Comparison of ENCODE assay signal across 32 mouse cellular contexts in genomic region chr2:74677106-74677505, GRCm38 (mm10). TPM values are rescaled to one million over a fixed set of nuclear protein-coding genes. Genes with fewer than 3 reads are reported as not detected.
DNase-seq lines count a peak whose midpoint lies in the region; ATAC-seq lines count a peak whose summit lies in the region.
"Had no signal": no experiment of that assay in that cellular context is flagged by ENCODE, and none has a peak within 500 bp of the region (broad histone marks: within the 10 kb centered on the region; RNA-seq: fewer than 3 reads in every experiment).

No protein-coding gene starts in this region.

- H3K4me2 ChIP-seq in hindbrain, embryonic 14.5 days (replicated peaks) = no peak overlapping the region
- H3K4me2 ChIP-seq in midbrain, embryonic 14.5 days (ENCODE audit: low read length) = no peak overlapping the region
- peak overlapping the region; percentile 47 for H3K4me2 ChIP-seq in limb, embryonic 11.5 days (ENCODE audit: low read depth, severe bottlenecking)
- peak overlapping the region; percentile 65 for H3K4me2 ChIP-seq in limb, embryonic 15.5 days
- H3K4me2 ChIP-seq: embryonic facial prominence, embryonic 13.5 days; forebrain, embryonic 15.5 days; heart, embryonic 11.5 days; hindbrain, embryonic 13.5 days; liver, embryonic 11.5 days; lung, embryonic 15.5 days; midbrain, embryonic 13.5 days; stomach, embryonic 15.5 days had no signal

- peak; percentile 36 for DNase-seq in hindbrain, embryonic 10.5 days (ENCODE audit: low spot score)
- DNase-seq in hindbrain, embryonic 14.5 days (ENCODE audit: low spot score) = no peak
- DNase-seq in midbrain, embryonic 10.5 days (ENCODE audit: low spot score) = peak; percentile 21
- DNase-seq in midbrain, embryonic 14.5 days = no peak
- peak; percentile 49 for DNase-seq in limb, embryonic 11.5 days (ENCODE audit: low spot score)
- DNase-seq in spleen, postnatal 14 days (ENCODE audit: low spot score in 2 of 2) = no peak
- DNase-seq: adrenal gland, postnatal 25 days; cerebellum, adult 11-12 months; cerebellum, adult 9-11 months; embryo, embryonic 11 days; heart, postnatal 36 days; kidney, adult 18-20 months; kidney, postnatal 36 days; thymus, postnatal 14 days had no signal

- 16% methylated on average over 2 of the region's 2 CpGs for WGBS in hindbrain, embryonic 10.5 days
- WGBS in hindbrain, embryonic 14.5 days = 6% methylated on average over 2 of the region's 2 CpGs
- WGBS in midbrain, embryonic 10.5 days = 9% methylated on average over 2 of the region's 2 CpGs
- WGBS in midbrain, embryonic 14.5 days = 9% methylated on average over 2 of the region's 2 CpGs
- WGBS in limb, embryonic 11.5 days = 17% methylated on average over 2 of the region's 2 CpGs
- WGBS in limb, embryonic 15.5 days = 25% methylated on average over 2 of the region's 2 CpGs

- ATAC-seq in hindbrain, embryonic 14.5 days (ENCODE audit: low FRiP score) = no peak
- no peak for ATAC-seq in midbrain, embryonic 14.5 days (ENCODE audit: low FRiP score, low TSS enrichment)
- ATAC-seq in limb, embryonic 11.5 days (ENCODE audit: insufficient number of reproducible peaks, low FRiP score, low TSS enrichment, low read depth) = no peak
- ATAC-seq in limb, embryonic 15.5 days (ENCODE audit: insufficient number of reproducible peaks, low FRiP score, low TSS enrichment, low read depth) = no peak
- ATAC-seq: CD4-positive, CD25-positive, alpha-beta regulatory T cell, adult 4 months; forebrain, embryonic 15.5 days; midbrain, embryonic 13.5 days had no signal

- H3K27me3 ChIP-seq in hindbrain, embryonic 10.5 days (ENCODE audit: insufficient read depth, poor library complexity, severe bottlenecking) = peaks cover 100% of the 10 kb centered on the region
- H3K27me3 ChIP-seq in hindbrain, embryonic 14.5 days (ENCODE audit: control insufficient read depth, insufficient read depth, low read length) = peaks cover 100% of the 10 kb centered on the region
- peaks cover 100% of the 10 kb centered on the region for H3K27me3 ChIP-seq in midbrain, embryonic 10.5 days (ENCODE audit: low read depth, poor library complexity, severe bottlenecking)
- peaks cover 99% of the 10 kb centered on the region for H3K27me3 ChIP-seq in midbrain, embryonic 14.5 days (ENCODE audit: control insufficient read depth, insufficient read depth, low read length)
- peaks cover 24% of the 10 kb centered on the region for H3K27me3 ChIP-seq in limb, embryonic 11.5 days (ENCODE audit: control insufficient read depth, insufficient read depth, low read length)
- H3K27me3 ChIP-seq in limb, embryonic 15.5 days = peaks cover 86% of the 10 kb centered on the region

- no peaks in the 10 kb centered on the region for H3K36me3 ChIP-seq in hindbrain, embryonic 10.5 days
- H3K36me3 ChIP-seq in hindbrain, embryonic 14.5 days (replicated peaks; ENCODE audit: control insufficient read depth, insufficient read depth) = no peaks in the 10 kb centered on the region
- H3K36me3 ChIP-seq in midbrain, embryonic 10.5 days = no peaks in the 10 kb centered on the region
- no peaks in the 10 kb centered on the region for H3K36me3 ChIP-seq in midbrain, embryonic 14.5 days (ENCODE audit: control insufficient read depth, insufficient read depth, low read length)
- H3K36me3 ChIP-seq in limb, embryonic 11.5 days (ENCODE audit: control insufficient read depth, insufficient read depth, low read length) = no peaks in the 10 kb centered on the region
- no peaks in the 10 kb centered on the region for H3K36me3 ChIP-seq in limb, embryonic 15.5 days
- H3K36me3 ChIP-seq: embryonic facial prominence, embryonic 13.5 days; forebrain, embryonic 10.5 days; forebrain, embryonic 15.5 days; hindbrain, embryonic 13.5 days; lung, embryonic 15.5 days; midbrain, embryonic 13.5 days; stomach, embryonic 15.5 days had no signal

- no peak overlapping the region for H3K4me3 ChIP-seq in hindbrain, embryonic 10.5 days
- no peak overlapping the region for H3K4me3 ChIP-seq in hindbrain, embryonic 14.5 days (replicated peaks; ENCODE audit: low read length)
- H3K4me3 ChIP-seq in midbrain, embryonic 10.5 days = no peak overlapping the region
- no peak overlapping the region for H3K4me3 ChIP-seq in midbrain, embryonic 14.5 days (replicated peaks; ENCODE audit: low read depth, low read length)
- peak overlapping the region; percentile 52 for H3K4me3 ChIP-seq in limb, embryonic 11.5 days (ENCODE audit: low read depth, low read length)
- peak overlapping the region; percentile 45 for H3K4me3 ChIP-seq in limb, embryonic 15.5 days
- H3K4me3 ChIP-seq: embryonic facial prominence, embryonic 13.5 days; forebrain, embryonic 10.5 days; forebrain, embryonic 15.5 days; hindbrain, embryonic 13.5 days; layer of hippocampus, adult 2 months; left cerebral cortex, adult 2 months; lung, embryonic 15.5 days; megakaryocyte, embryonic 14.5 days; midbrain, embryonic 13.5 days; stomach, embryonic 15.5 days had no signal

- H3K27ac ChIP-seq in hindbrain, embryonic 10.5 days = no peak overlapping the region
- H3K27ac ChIP-seq in hindbrain, embryonic 14.5 days = no peak overlapping the region
- H3K27ac ChIP-seq in midbrain, embryonic 10.5 days (replicated peaks) = no peak overlapping the region
- no peak overlapping the region for H3K27ac ChIP-seq in midbrain, embryonic 14.5 days (replicated peaks; ENCODE audit: low read depth, low read length)
- 0 out of 2 replicates have a peak overlapping the region, but pooled peaks have one; percentile 48 for H3K27ac ChIP-seq in limb, embryonic 11.5 days (replicated peaks; ENCODE audit: low read depth, low read length)
- peak overlapping the region; percentile 92 for H3K27ac ChIP-seq in limb, embryonic 15.5 days
- H3K27ac ChIP-seq: embryonic facial prominence, embryonic 13.5 days; forebrain, embryonic 10.5 days; forebrain, embryonic 15.5 days; hindbrain, embryonic 13.5 days; layer of hippocampus, adult 2 months; left cerebral cortex, adult 2 months; lung, embryonic 15.5 days; midbrain, embryonic 13.5 days; stomach, embryonic 15.5 days had no signal

- no peak overlapping the region for H3K9ac ChIP-seq in hindbrain, embryonic 14.5 days
- H3K9ac ChIP-seq in midbrain, embryonic 14.5 days (replicated peaks; ENCODE audit: low read length) = no peak overlapping the region
- peak overlapping the region; percentile 90 for H3K9ac ChIP-seq in limb, embryonic 11.5 days (ENCODE audit: low read length)
- H3K9ac ChIP-seq in limb, embryonic 15.5 days = 0 out of 2 replicates have a peak overlapping the region, but pooled peaks have one; percentile 10
- H3K9ac ChIP-seq: embryonic facial prominence, embryonic 13.5 days; forebrain, embryonic 15.5 days; hindbrain, embryonic 13.5 days; lung, embryonic 15.5 days; midbrain, embryonic 13.5 days; stomach, embryonic 15.5 days had no signal

- H3K4me1 ChIP-seq in hindbrain, embryonic 10.5 days (replicated peaks) = peaks cover 16% of the 10 kb centered on the region
- H3K4me1 ChIP-seq in hindbrain, embryonic 14.5 days (replicated peaks; ENCODE audit: control insufficient read depth, insufficient read depth, low read length) = no peaks in the 10 kb centered on the region; the same call in 1 of the 2 replicates
- H3K4me1 ChIP-seq in midbrain, embryonic 10.5 days = peaks cover 16% of the 10 kb centered on the region
- no peaks in the 10 kb centered on the region for H3K4me1 ChIP-seq in midbrain, embryonic 14.5 days (ENCODE audit: control insufficient read depth, insufficient read depth, low read length)
- peaks cover 24% of the 10 kb centered on the region for H3K4me1 ChIP-seq in limb, embryonic 11.5 days (ENCODE audit: control insufficient read depth, insufficient read depth, low read length)
- H3K4me1 ChIP-seq in limb, embryonic 15.5 days = peaks cover 45% of the 10 kb centered on the region

- H3K9me3 ChIP-seq in hindbrain, embryonic 10.5 days = no peaks in the 10 kb centered on the region
- no peaks in the 10 kb centered on the region for H3K9me3 ChIP-seq in hindbrain, embryonic 14.5 days (ENCODE audit: control insufficient read depth, low read length)
- H3K9me3 ChIP-seq in midbrain, embryonic 10.5 days (replicated peaks) = no peaks in the 10 kb centered on the region
- no peaks in the 10 kb centered on the region for H3K9me3 ChIP-seq in midbrain, embryonic 14.5 days (ENCODE audit: control insufficient read depth, low read length)
- no peaks in the 10 kb centered on the region for H3K9me3 ChIP-seq in limb, embryonic 11.5 days (ENCODE audit: control insufficient read depth, low read length)
- no peaks in the 10 kb centered on the region for H3K9me3 ChIP-seq in limb, embryonic 15.5 days
- H3K9me3 ChIP-seq: embryonic facial prominence, embryonic 13.5 days; forebrain, embryonic 10.5 days; forebrain, embryonic 15.5 days; hindbrain, embryonic 13.5 days; lung, embryonic 15.5 days; midbrain, embryonic 13.5 days; stomach, embryonic 15.5 days had no signal

RNA-seq across cellular contexts. Expression of gene Hoxd11, which starts 2.3 kb away (rescaled TPM):
- polyA plus RNA-seq in hindbrain, embryonic 10.5 days (2016; fragmentation: Nextera tagmentation; extraction: Ambion mirVana) = not detected in 2 replicates
- not detected in 2 replicates for polyA plus RNA-seq in hindbrain, embryonic 14.5 days (2014; fragmentation: Nextera tagmentation; extraction: Ambion mirVana)
- not detected in 2 replicates for polyA plus RNA-seq in midbrain, embryonic 10.5 days (2016; fragmentation: Nextera tagmentation; extraction: Ambion mirVana)
- not detected in 2 replicates for polyA plus RNA-seq in midbrain, embryonic 14.5 days (2014; fragmentation: Nextera tagmentation; extraction: Ambion mirVana)
- polyA plus RNA-seq in limb, embryonic 11.5 days (2014; fragmentation: Nextera tagmentation; extraction: Ambion mirVana) = 59.6 and 64.4 TPM in 2 replicates
- 7.1 and 10.3 TPM in 2 replicates for polyA plus RNA-seq in limb, embryonic 15.5 days (2015; fragmentation: Nextera tagmentation; extraction: Ambion mirVana)
- polyA plus RNA-seq: CD4-positive, CD25-positive, alpha-beta regulatory T cell, adult 4 months; embryonic facial prominence, embryonic 13.5 days; forebrain, embryonic 10.5 days; forebrain, embryonic 15.5 days; frontal cortex, adult 2 months; heart, embryonic 11.5 days; heart, embryonic 16.5 days; hindbrain, embryonic 13.5 days; liver, embryonic 16.5 days; lung, embryonic 15.5 days; midbrain, embryonic 13.5 days; small intestine, adult 2 months had no signal

RNA-seq across cellular contexts. Expression of gene Hoxd12, which starts 2.3 kb away (rescaled TPM):
- not detected in 2 replicates for polyA plus RNA-seq in hindbrain, embryonic 10.5 days (2016; fragmentation: Nextera tagmentation; extraction: Ambion mirVana)
- polyA plus RNA-seq in hindbrain, embryonic 14.5 days (2014; fragmentation: Nextera tagmentation; extraction: Ambion mirVana) = not detected in 2 replicates
- not detected in 2 replicates for polyA plus RNA-seq in midbrain, embryonic 10.5 days (2016; fragmentation: Nextera tagmentation; extraction: Ambion mirVana)
- not detected in 2 replicates for polyA plus RNA-seq in midbrain, embryonic 14.5 days (2014; fragmentation: Nextera tagmentation; extraction: Ambion mirVana)
- 80.7 and 82.2 TPM in 2 replicates for polyA plus RNA-seq in limb, embryonic 11.5 days (2014; fragmentation: Nextera tagmentation; extraction: Ambion mirVana)
- 27.0 and 30.6 TPM in 2 replicates for polyA plus RNA-seq in limb, embryonic 15.5 days (2015; fragmentation: Nextera tagmentation; extraction: Ambion mirVana)
- polyA plus RNA-seq: CD4-positive, CD25-positive, alpha-beta regulatory T cell, adult 4 months; embryonic facial prominence, embryonic 13.5 days; forebrain, embryonic 10.5 days; forebrain, embryonic 15.5 days; frontal cortex, adult 2 months; heart, embryonic 11.5 days; heart, embryonic 16.5 days; hindbrain, embryonic 13.5 days; liver, embryonic 16.5 days; lung, embryonic 15.5 days; midbrain, embryonic 13.5 days; small intestine, adult 2 months had no signal

RNA-seq across cellular contexts. Expression of gene Hoxd13, which starts 9.0 kb away (rescaled TPM):
- polyA plus RNA-seq in hindbrain, embryonic 10.5 days (2016; fragmentation: Nextera tagmentation; extraction: Ambion mirVana) = not detected in 2 replicates
- polyA plus RNA-seq in hindbrain, embryonic 14.5 days (2014; fragmentation: Nextera tagmentation; extraction: Ambion mirVana) = 0.08 TPM in 1 of 2 replicates, not detected in the other
- 0.05 TPM in 1 of 2 replicates, not detected in the other for polyA plus RNA-seq in midbrain, embryonic 10.5 days (2016; fragmentation: Nextera tagmentation; extraction: Ambion mirVana)
- polyA plus RNA-seq in midbrain, embryonic 14.5 days (2014; fragmentation: Nextera tagmentation; extraction: Ambion mirVana) = 0.11 TPM in 1 of 2 replicates, not detected in the other
- polyA plus RNA-seq in limb, embryonic 11.5 days (2014; fragmentation: Nextera tagmentation; extraction: Ambion mirVana) = 55.3 and 59.8 TPM in 2 replicates
- polyA plus RNA-seq in limb, embryonic 15.5 days (2015; fragmentation: Nextera tagmentation; extraction: Ambion mirVana) = 20.8 and 32.3 TPM in 2 replicates
- polyA plus RNA-seq: CD4-positive, CD25-positive, alpha-beta regulatory T cell, adult 4 months; embryonic facial prominence, embryonic 13.5 days; forebrain, embryonic 10.5 days; forebrain, embryonic 15.5 days; frontal cortex, adult 2 months; heart, embryonic 11.5 days; heart, embryonic 16.5 days; hindbrain, embryonic 13.5 days; liver, embryonic 16.5 days; lung, embryonic 15.5 days; midbrain, embryonic 13.5 days; small intestine, adult 2 months; stomach, embryonic 15.5 days had no signal

RNA-seq across cellular contexts. Expression of gene Hoxd10, which starts 14.6 kb away (rescaled TPM):
- not detected in 2 replicates for polyA plus RNA-seq in hindbrain, embryonic 10.5 days (2016; fragmentation: Nextera tagmentation; extraction: Ambion mirVana)
- polyA plus RNA-seq in hindbrain, embryonic 14.5 days (2014; fragmentation: Nextera tagmentation; extraction: Ambion mirVana) = not detected in 2 replicates
- polyA plus RNA-seq in midbrain, embryonic 10.5 days (2016; fragmentation: Nextera tagmentation; extraction: Ambion mirVana) = not detected in 2 replicates
- polyA plus RNA-seq in midbrain, embryonic 14.5 days (2014; fragmentation: Nextera tagmentation; extraction: Ambion mirVana) = not detected in 2 replicates
- polyA plus RNA-seq in limb, embryonic 11.5 days (2014; fragmentation: Nextera tagmentation; extraction: Ambion mirVana) = 52.0 and 55.0 TPM in 2 replicates
- polyA plus RNA-seq in limb, embryonic 15.5 days (2015; fragmentation: Nextera tagmentation; extraction: Ambion mirVana) = 12.4 and 14.5 TPM in 2 replicates
- polyA plus RNA-seq: CD4-positive, CD25-positive, alpha-beta regulatory T cell, adult 4 months; forebrain, embryonic 10.5 days; forebrain, embryonic 15.5 days; frontal cortex, adult 2 months; heart, embryonic 16.5 days; hindbrain, embryonic 13.5 days; liver, embryonic 16.5 days; midbrain, embryonic 13.5 days; small intestine, adult 2 months had no signal

RNA-seq across cellular contexts. Expression of gene Evx2, which starts 17.7 kb away (rescaled TPM):
- polyA plus RNA-seq in hindbrain, embryonic 10.5 days (2016; fragmentation: Nextera tagmentation; extraction: Ambion mirVana) = 0.19 and 0.47 TPM in 2 replicates
- 1.3 and 1.4 TPM in 2 replicates for polyA plus RNA-seq in hindbrain, embryonic 14.5 days (2014; fragmentation: Nextera tagmentation; extraction: Ambion mirVana)
- polyA plus RNA-seq in midbrain, embryonic 10.5 days (2016; fragmentation: Nextera tagmentation; extraction: Ambion mirVana) = 0.17 and 0.50 TPM in 2 replicates
- polyA plus RNA-seq in midbrain, embryonic 14.5 days (2014; fragmentation: Nextera tagmentation; extraction: Ambion mirVana) = 1.2 and 1.7 TPM in 2 replicates
- 3.3 and 3.8 TPM in 2 replicates for polyA plus RNA-seq in limb, embryonic 11.5 days (2014; fragmentation: Nextera tagmentation; extraction: Ambion mirVana)
- 0.96 and 1.4 TPM in 2 replicates for polyA plus RNA-seq in limb, embryonic 15.5 days (2015; fragmentation: Nextera tagmentation; extraction: Ambion mirVana)
- polyA plus RNA-seq: CD4-positive, CD25-positive, alpha-beta regulatory T cell, adult 4 months; embryonic facial prominence, embryonic 13.5 days; forebrain, embryonic 10.5 days; forebrain, embryonic 15.5 days; frontal cortex, adult 2 months; heart, embryonic 11.5 days; heart, embryonic 16.5 days; liver, embryonic 16.5 days; lung, embryonic 15.5 days; small intestine, adult 2 months; stomach, embryonic 15.5 days had no signal

Comparison
In these comparisons a context has a peak if more than half of its experiments do, and no peak if none do; other contexts are left out.
1. DNase-seq: peak in hindbrain, embryonic 10.5 days (single experiment), midbrain, embryonic 10.5 days (single experiment) and limb, embryonic 11.5 days (single experiment); none in hindbrain, embryonic 14.5 days (single experiment), midbrain, embryonic 14.5 days (single experiment) and spleen, postnatal 14 days (0 of 2).
2. H3K27ac ChIP-seq: peak in limb, embryonic 11.5 days (single experiment) and limb, embryonic 15.5 days (single experiment); none in hindbrain, embryonic 10.5 days (single experiment), hindbrain, embryonic 14.5 days (single experiment), midbrain, embryonic 10.5 days (single experiment) and midbrain, embryonic 14.5 days (single experiment).
3. H3K4me3 ChIP-seq: peak in limb, embryonic 11.5 days (single experiment) and limb, embryonic 15.5 days (single experiment); none in hindbrain, embryonic 10.5 days (single experiment), hindbrain, embryonic 14.5 days (single experiment), midbrain, embryonic 10.5 days (single experiment) and midbrain, embryonic 14.5 days (single experiment).
4. H3K4me2 ChIP-seq: peak in limb, embryonic 11.5 days (single experiment) and limb, embryonic 15.5 days (single experiment); none in hindbrain, embryonic 14.5 days (single experiment) and midbrain, embryonic 14.5 days (single experiment).
5. H3K9ac ChIP-seq: peak in limb, embryonic 11.5 days (single experiment) and limb, embryonic 15.5 days (single experiment); none in hindbrain, embryonic 14.5 days (single experiment) and midbrain, embryonic 14.5 days (single experiment).
6. RNA of gene Hoxd12, which starts 2.3 kb away (polyA plus RNA-seq): 80.7 to 82.2 TPM in limb, embryonic 11.5 days and 27.0 to 30.6 TPM in limb, embryonic 15.5 days; not detected in hindbrain, embryonic 10.5 days, not detected in hindbrain, embryonic 14.5 days, not detected in midbrain, embryonic 10.5 days and not detected in midbrain, embryonic 14.5 days; every median in the first group is over 10 times any median in the second.
7. RNA of gene Hoxd13, which starts 9.0 kb away (polyA plus RNA-seq): 55.3 to 59.8 TPM in limb, embryonic 11.5 days and 20.8 to 32.3 TPM in limb, embryonic 15.5 days; 0.11 TPM in midbrain, embryonic 14.5 days, 0.08 TPM in hindbrain, embryonic 14.5 days, 0.05 TPM in midbrain, embryonic 10.5 days and not detected in hindbrain, embryonic 10.5 days; every median in the first group is over 10 times any median in the second.